Mouse (Mus musculus): ENCODE data around the gene Tmc3. TPM values are rescaled to one million over a fixed set of nuclear protein-coding genes. Genes with fewer than 3 reads are reported as not detected.

The Tmc3 gene
- polyA plus RNA-seq, 1 experiment from 2014 or later = 0.72 TPM

GRCm38 (mm10) chr7:83666087-83666595, 81.4 kb downstream of the Tmc3 start:
- WGBS = 90% methylated on average over 4 of the region's 4 CpGs
- H3K9me3 ChIP-seq = no peaks in the 10 kb centered on the region
- H3K4me3 ChIP-seq = no peak overlapping the region
- no peaks in the 10 kb centered on the region for H3K4me1 ChIP-seq
- H3K27ac ChIP-seq (replicated peaks) = no peak overlapping the region
- no peaks in the 10 kb centered on the region for H3K27me3 ChIP-seq (replicated peaks; ENCODE audit: low read depth, poor library complexity, severe bottlenecking)
- no peaks in the 10 kb centered on the region for H3K36me3 ChIP-seq (replicated peaks)
- no peak for DNase-seq (ENCODE audit: low spot score)

GRCm38 (mm10) chr7:83667936-83668645, 83.4 kb downstream of the Tmc3 start:
- H3K27me3 ChIP-seq (replicated peaks; ENCODE audit: low read depth, poor library complexity, severe bottlenecking) = no peaks in the 10 kb centered on the region
- H3K4me3 ChIP-seq = no peak overlapping the region
- H3K27ac ChIP-seq (replicated peaks) = no peak overlapping the region
- no peaks in the 10 kb centered on the region for H3K4me1 ChIP-seq
- DNase-seq (ENCODE audit: low spot score) = no peak
- H3K9me3 ChIP-seq = no peaks in the 10 kb centered on the region
- H3K36me3 ChIP-seq (replicated peaks) = no peaks in the 10 kb centered on the region
- 83% methylated on average over 5 of the region's 5 CpGs for WGBS

- no peaks in the 10 kb centered on the region for H3K9me3 ChIP-seq
Measured at GRCm38 (mm10) chr7:83668724-83669123, 84.0 kb downstream of the Tmc3 start.

GRCm38 (mm10) chr7:83671573-83671972, 86.8 kb downstream of the Tmc3 start:
- Histone ChIP-seq H3K36me3 (replicated peaks) (no peaks in the 10 kb centered on the region), H3K4me3 (no peak overlapping the region), H3K9me3 (no peaks in the 10 kb centered on the region), H3K4me1 (no peaks in the 10 kb centered on the region), H3K27me3 (replicated peaks; ENCODE audit: low read depth, poor library complexity, severe bottlenecking) (no peaks in the 10 kb centered on the region), H3K27ac (replicated peaks) (no peak overlapping the region)
- 86% methylated on average over 6 of the region's 6 CpGs for WGBS
- no peak for DNase-seq (ENCODE audit: low spot score)

More at GRCm38 (mm10) chr7:83668724-83669123, 84.0 kb downstream of the Tmc3 start:
- no peaks in the 10 kb centered on the region for H3K4me1 ChIP-seq
- 18% methylated on average over 1 of the region's 1 CpGs for WGBS
- H3K4me3 ChIP-seq = no peak overlapping the region
- H3K27ac ChIP-seq (replicated peaks) = no peak overlapping the region
- H3K36me3 ChIP-seq (replicated peaks) = no peaks in the 10 kb centered on the region
- H3K27me3 ChIP-seq (replicated peaks; ENCODE audit: low read depth, poor library complexity, severe bottlenecking) = no peaks in the 10 kb centered on the region
- DNase-seq (ENCODE audit: low spot score) = peak; percentile 65

Other genes with a start within 250 kb of the Tmc3 start
- 15.1 and 16.8 TPM in 2 replicates for gene Stard5, start 47.0 kb downstream of the Tmc3 start, polyA plus RNA-seq (2016; fragmentation: Nextera tagmentation; extraction: Ambion mirVana)
- 1.1 and 1.9 TPM in 2 replicates for gene Il16, start 160.8 kb downstream of the Tmc3 start, polyA plus RNA-seq (2016; fragmentation: Nextera tagmentation; extraction: Ambion mirVana)
- 0.15 TPM in 1 of 2 replicates, not detected in the other for gene Cfap161, start 210.0 kb downstream of the Tmc3 start, polyA plus RNA-seq (2016; fragmentation: Nextera tagmentation; extraction: Ambion mirVana)